Mouse (Mus musculus): Measurements from ENCODE around the gene Tpmt. TPM values are rescaled to one million over a fixed set of nuclear protein-coding genes. Genes with fewer than 3 reads are reported as not detected.

The Tpmt gene
- total and polyA plus RNA-seq, 2 experiments from 2014 or later, result 11.1 to 13.6 TPM

DNA sequence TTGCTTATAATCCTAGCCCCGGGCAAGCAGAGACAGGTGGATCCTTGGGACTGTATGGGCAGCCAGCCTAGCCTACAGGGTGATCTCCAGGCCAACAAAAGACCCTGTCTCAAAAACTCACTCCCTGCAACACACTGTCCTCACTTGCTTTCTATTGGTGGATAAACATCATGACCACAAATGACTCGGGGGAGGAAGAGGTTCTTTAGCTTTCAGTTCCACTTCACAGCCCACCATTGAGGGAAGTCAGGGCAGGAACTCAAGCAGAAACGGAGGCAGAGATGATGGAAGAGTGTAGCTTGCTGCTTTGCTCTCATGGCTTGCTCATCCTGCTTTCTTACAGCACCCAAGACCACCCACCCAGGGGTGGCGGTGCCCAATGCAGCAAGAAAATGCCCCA, 47.2 kb downstream of the Tpmt start:
- Histone ChIP-seq H3K4me3 (ENCODE audit: low read depth, low read length) (no peak overlapping the region), H3K36me3 (ENCODE audit: insufficient read depth) (no peaks in the 10 kb centered on the region), H3K27ac (ENCODE audit: low read depth, low read length) (no peak overlapping the region), H3K4me1 (ENCODE audit: insufficient read depth) (no peaks in the 10 kb centered on the region), H3K27me3 (ENCODE audit: insufficient read depth, low read length) (no peaks in the 10 kb centered on the region), H3K9ac (no peak overlapping the region), H3K9me3 (ENCODE audit: low read length) (no peaks in the 10 kb centered on the region), H3K4me2 (ENCODE audit: low read depth) (no peak overlapping the region)
- ATAC-seq (no peak), DNase-seq (no peak)
- TF ChIP-seq CTCF (IDR thresholded peaks at IDR 0.05; ENCODE audit: low read depth), result no peak
- WGBS, result 67% methylated on average over 4 of the region's 4 CpGs

GRCm38 (mm10) chr13:46993274-46993551, 51.3 kb downstream of the Tpmt start:
- Histone ChIP-seq H3K4me1 (ENCODE audit: insufficient read depth) (no peaks in the 10 kb centered on the region), H3K9me3 (ENCODE audit: low read length) (no peaks in the 10 kb centered on the region), H3K4me2 (ENCODE audit: low read depth) (no peak overlapping the region), H3K4me3 (ENCODE audit: low read depth, low read length) (no peak overlapping the region), H3K27me3 (ENCODE audit: insufficient read depth, low read length) (no peaks in the 10 kb centered on the region), H3K9ac (no peak overlapping the region), H3K36me3 (ENCODE audit: insufficient read depth) (no peaks in the 10 kb centered on the region), H3K27ac (ENCODE audit: low read depth, low read length) (no peak overlapping the region)
- DNase-seq, result no peak
- 86% methylated on average over 2 of the region's 2 CpGs for WGBS
- no peak for TF ChIP-seq CTCF (IDR thresholded peaks at IDR 0.05; ENCODE audit: low read depth)
- no peak for ATAC-seq

GRCm38 (mm10) chr13:46992516-46993273, 51.8 kb downstream of the Tpmt start:
- Histone ChIP-seq H3K36me3 (ENCODE audit: insufficient read depth) (no peaks in the 10 kb centered on the region), H3K27me3 (ENCODE audit: insufficient read depth, low read length) (no peaks in the 10 kb centered on the region), H3K4me3 (ENCODE audit: low read depth, low read length) (no peak overlapping the region), H3K9me3 (ENCODE audit: low read length) (no peaks in the 10 kb centered on the region), H3K9ac (no peak overlapping the region), H3K4me1 (ENCODE audit: insufficient read depth) (no peaks in the 10 kb centered on the region), H3K27ac (ENCODE audit: low read depth, low read length) (no peak overlapping the region), H3K4me2 (ENCODE audit: low read depth) (no peak overlapping the region)
- WGBS, result 72% methylated on average over 7 of the region's 7 CpGs
- no peak for DNase-seq
- TF ChIP-seq CTCF (IDR thresholded peaks at IDR 0.05; ENCODE audit: low read depth), result no peak
- ATAC-seq, result no peak

GRCm38 (mm10) chr13:46990376-46991011, 54.0 kb downstream of the Tpmt start:
- 38% methylated on average over 4 of the region's 4 CpGs for whole genome bisulfite sequencing
- no peak for ATAC-seq

DNA sequence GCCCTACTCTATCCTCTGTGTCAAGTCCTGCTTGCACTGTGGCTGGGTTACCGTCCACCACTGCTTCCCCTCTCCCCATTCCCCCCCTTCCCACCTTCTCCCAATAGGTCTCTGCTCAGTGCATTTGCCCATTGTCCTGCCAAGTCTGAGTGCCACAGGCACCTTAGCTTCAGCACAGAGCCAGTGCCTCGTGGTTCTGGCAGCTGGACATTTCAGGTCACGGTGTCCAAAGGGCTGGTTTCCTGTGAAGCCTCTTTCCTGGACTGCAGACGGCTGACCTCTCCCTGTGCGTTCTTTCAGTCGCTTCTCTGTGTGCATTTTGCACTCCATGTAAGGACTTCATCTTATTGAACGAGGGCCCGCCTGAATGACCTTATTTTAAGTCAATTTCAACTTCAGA, 56.6 kb downstream of the Tpmt start:
- Histone ChIP-seq H3K9me3 (ENCODE audit: low read length) (no peaks in the 10 kb centered on the region), H3K4me2 (ENCODE audit: low read depth) (no peak overlapping the region), H3K4me3 (ENCODE audit: low read depth, low read length) (no peak overlapping the region), H3K9ac (no peak overlapping the region), H3K4me1 (ENCODE audit: insufficient read depth) (no peaks in the 10 kb centered on the region), H3K27ac (ENCODE audit: low read depth, low read length) (no peak overlapping the region), H3K27me3 (ENCODE audit: insufficient read depth, low read length) (no peaks in the 10 kb centered on the region), H3K36me3 (ENCODE audit: insufficient read depth) (no peaks in the 10 kb centered on the region)
- DNase-seq (no peak), ATAC-seq (no peak)
- WGBS, result 77% methylated on average over 8 of the region's 8 CpGs
- no peak for TF ChIP-seq CTCF (IDR thresholded peaks at IDR 0.05; ENCODE audit: low read depth)

More at GRCm38 (mm10) chr13:46990376-46991011, 54.0 kb downstream of the Tpmt start:
- Histone ChIP-seq H3K36me3 (ENCODE audit: insufficient read depth) (no peaks in the 10 kb centered on the region), H3K27ac (ENCODE audit: low read depth, low read length) (no peak overlapping the region), H3K4me2 (ENCODE audit: low read depth) (no peak overlapping the region), H3K4me1 (ENCODE audit: insufficient read depth) (no peaks in the 10 kb centered on the region), H3K27me3 (ENCODE audit: insufficient read depth, low read length) (no peaks in the 10 kb centered on the region), H3K9me3 (ENCODE audit: low read length) (no peaks in the 10 kb centered on the region), H3K4me3 (ENCODE audit: low read depth, low read length) (no peak overlapping the region), H3K9ac (no peak overlapping the region)
- no peak for TF ChIP-seq CTCF (IDR thresholded peaks at IDR 0.05; ENCODE audit: low read depth)
- no peak for DNase-seq

DNA sequence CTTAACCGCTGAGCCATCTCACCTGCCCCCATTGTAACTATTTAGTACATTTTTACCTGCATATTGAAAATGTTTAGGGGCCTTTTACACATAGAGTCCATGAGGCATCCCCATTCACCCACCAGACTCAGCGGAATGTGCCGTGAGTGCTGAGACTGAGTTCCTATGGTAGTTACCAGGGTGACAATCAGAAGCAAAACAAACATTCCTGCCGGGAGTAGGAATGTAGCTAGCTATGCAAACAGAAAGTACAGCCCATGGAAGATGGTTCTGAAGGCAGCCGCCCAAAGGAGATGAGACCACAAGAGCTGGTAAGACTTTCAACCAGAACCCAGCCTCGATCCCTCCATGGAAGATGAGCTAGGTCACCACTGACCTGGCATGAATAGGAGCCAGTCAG, 58.3 kb downstream of the Tpmt start:
- no peaks in the 10 kb centered on the region for H3K9me3 ChIP-seq (ENCODE audit: low read length)
- no peak for TF ChIP-seq CTCF (IDR thresholded peaks at IDR 0.05; ENCODE audit: low read depth)
- H3K27ac ChIP-seq (ENCODE audit: low read depth, low read length), result no peak overlapping the region
- H3K4me3 ChIP-seq (ENCODE audit: low read depth, low read length), result no peak overlapping the region
- H3K36me3 ChIP-seq (ENCODE audit: insufficient read depth), result no peaks in the 10 kb centered on the region
- H3K4me2 ChIP-seq (ENCODE audit: low read depth), result no peak overlapping the region
- no peak for DNase-seq
- H3K27me3 ChIP-seq (ENCODE audit: insufficient read depth, low read length), result no peaks in the 10 kb centered on the region
- H3K9ac ChIP-seq, result no peak overlapping the region
- no peak for ATAC-seq
- no peaks in the 10 kb centered on the region for H3K4me1 ChIP-seq (ENCODE audit: insufficient read depth)
- 75% methylated on average over 6 of the region's 6 CpGs for WGBS

DNA sequence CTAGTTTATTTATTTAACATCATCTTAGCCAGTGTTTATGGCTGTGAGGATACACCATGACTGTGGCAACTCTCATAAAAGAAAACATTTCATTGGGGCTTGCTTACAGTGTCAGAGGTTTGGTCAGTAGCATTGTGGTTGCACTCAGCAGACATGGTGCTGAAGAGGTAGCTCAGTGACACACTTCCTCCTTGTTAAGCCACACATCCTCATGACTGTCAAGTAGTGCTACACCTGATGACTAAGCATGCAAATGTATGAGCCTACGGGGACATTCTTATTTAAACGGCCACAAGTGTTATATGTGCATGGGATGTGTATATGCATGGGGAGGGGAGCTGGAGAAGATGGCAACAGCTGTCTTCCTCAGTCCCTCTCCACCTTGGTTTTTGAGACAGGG, 60.7 kb downstream of the Tpmt start:
- H3K4me2 ChIP-seq (ENCODE audit: low read depth), result no peak overlapping the region
- ATAC-seq, result no peak
- no peak for DNase-seq
- TF ChIP-seq CTCF (IDR thresholded peaks at IDR 0.05; ENCODE audit: low read depth), result no peak
- no peaks in the 10 kb centered on the region for H3K36me3 ChIP-seq (ENCODE audit: insufficient read depth)
- H3K27me3 ChIP-seq (ENCODE audit: insufficient read depth, low read length), result no peaks in the 10 kb centered on the region
- H3K9ac ChIP-seq, result no peak overlapping the region
- no peaks in the 10 kb centered on the region for H3K9me3 ChIP-seq (ENCODE audit: low read length)
- H3K27ac ChIP-seq (ENCODE audit: low read depth, low read length), result no peak overlapping the region
- no peak overlapping the region for H3K4me3 ChIP-seq (ENCODE audit: low read depth, low read length)
- WGBS, result 97% methylated on average over 2 of the region's 2 CpGs
- H3K4me1 ChIP-seq (ENCODE audit: insufficient read depth), result no peaks in the 10 kb centered on the region

Measured in forebrain, postnatal 0 days (tissue).